Mouse (Mus musculus): ENCODE data around the gene Mst1r. TPM values are rescaled to one million over a fixed set of nuclear protein-coding genes. Genes with fewer than 3 reads are reported as not detected.

The Mst1r gene
- polyA plus RNA-seq, 1 experiment from 2014 or later, result 2.0 TPM

DNA sequence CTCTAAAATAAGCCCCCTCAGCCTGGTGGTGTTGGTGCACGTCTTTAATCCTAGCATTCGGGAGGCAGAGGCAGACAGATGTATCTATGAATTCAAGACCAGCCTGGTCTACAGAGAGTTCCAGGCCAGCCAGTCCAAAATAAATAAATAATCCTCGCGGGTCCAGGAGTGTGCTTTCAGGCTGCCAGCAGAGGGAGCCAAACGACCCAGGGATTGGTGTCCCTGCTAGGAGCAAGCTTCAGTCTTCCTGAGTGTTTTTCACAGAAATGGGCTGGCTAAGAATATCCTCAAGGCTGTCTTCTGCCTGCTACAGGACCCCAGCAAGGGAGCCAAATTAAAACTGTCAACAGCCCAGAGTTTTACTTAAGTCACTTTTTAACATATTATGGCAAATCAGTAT lies 57.0 kb downstream of the Mst1r start:
- Histone ChIP-seq H3K27ac (no peak overlapping the region), H3K9me3 (replicated peaks) (no peaks in the 10 kb centered on the region), H3K27me3 (no peaks in the 10 kb centered on the region), H3K36me3 (peaks cover 28% of the 10 kb centered on the region; the same call in 1 of the 2 replicates), H3K4me1 (peaks cover 12% of the 10 kb centered on the region), H3K4me3 (no peak overlapping the region), H3K9ac (no peak overlapping the region), H3K4me2 (replicated peaks) (no peak overlapping the region)
- no peak for ATAC-seq (ENCODE audit: low FRiP score)
- WGBS, result 28% methylated on average over 5 of the region's 5 CpGs

GRCm38 (mm10) chr9:107964681-107965080 lies 58.0 kb downstream of the Mst1r start:
- no peaks in the 10 kb centered on the region for H3K9me3 ChIP-seq (replicated peaks)
- no peaks in the 10 kb centered on the region for H3K27me3 ChIP-seq
- H3K4me3 ChIP-seq, result no peak overlapping the region
- WGBS, result 91% methylated on average over 9 of the region's 9 CpGs
- H3K27ac ChIP-seq, result no peak overlapping the region
- no peak overlapping the region for H3K9ac ChIP-seq
- no peak for ATAC-seq (ENCODE audit: low FRiP score)
- H3K4me1 ChIP-seq, result peaks cover 12% of the 10 kb centered on the region
- H3K4me2 ChIP-seq (replicated peaks), result no peak overlapping the region
- peaks cover 33% of the 10 kb centered on the region for H3K36me3 ChIP-seq

DNA sequence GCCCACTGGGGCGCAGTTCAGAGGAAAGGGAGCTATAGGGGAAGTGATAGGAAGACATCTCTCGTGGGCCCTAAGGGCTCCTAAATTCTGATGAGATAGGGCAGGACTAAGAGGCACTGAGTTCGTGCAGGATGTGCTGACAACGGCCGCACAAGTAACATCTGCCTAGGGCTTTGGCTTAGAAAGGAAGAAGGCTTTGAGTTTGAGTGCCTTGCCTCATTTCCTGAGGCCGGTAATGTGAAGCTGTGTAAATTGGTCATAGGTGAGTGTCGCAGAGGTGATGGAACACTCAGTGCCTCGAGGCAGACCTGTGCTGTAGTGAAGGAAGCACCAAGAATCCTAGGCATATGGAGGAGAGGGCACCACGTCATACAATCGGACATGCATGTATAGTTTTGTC lies 60.0 kb downstream of the Mst1r start:
- H3K27me3 ChIP-seq, result no peaks in the 10 kb centered on the region
- H3K4me3 ChIP-seq, result no peak overlapping the region
- WGBS, result 94% methylated on average over 10 of the region's 10 CpGs
- no peaks in the 10 kb centered on the region for H3K9me3 ChIP-seq (replicated peaks)
- no peak overlapping the region for H3K27ac ChIP-seq
- H3K9ac ChIP-seq, result 0 out of 2 replicates have a peak overlapping the region, but pooled peaks have one; percentile 13
- H3K4me1 ChIP-seq, result peaks cover 3% of the 10 kb centered on the region; the same call in 1 of the 2 replicates
- ATAC-seq (ENCODE audit: low FRiP score), result no peak
- H3K4me2 ChIP-seq (replicated peaks), result no peak overlapping the region
- peaks cover 42% of the 10 kb centered on the region for H3K36me3 ChIP-seq

- no peaks in the 10 kb centered on the region for H3K27me3 ChIP-seq
- WGBS, result 90% methylated on average over 6 of the region's 6 CpGs
- no peak overlapping the region for H3K4me2 ChIP-seq (replicated peaks)
- no peak overlapping the region for H3K9ac ChIP-seq
- H3K36me3 ChIP-seq, result peaks cover 35% of the 10 kb centered on the region
- ATAC-seq (ENCODE audit: low FRiP score), result no peak
- no peaks in the 10 kb centered on the region for H3K4me1 ChIP-seq
- no peak overlapping the region for H3K4me3 ChIP-seq
- H3K27ac ChIP-seq, result no peak overlapping the region
- no peaks in the 10 kb centered on the region for H3K9me3 ChIP-seq (replicated peaks)
Measured at GRCm38 (mm10) chr9:107967437-107967836, 60.8 kb downstream of the Mst1r start.

GRCm38 (mm10) chr9:107968531-107968930 lies 61.9 kb downstream of the Mst1r start:
- no peak for ATAC-seq (ENCODE audit: low FRiP score)

More at GRCm38 (mm10) chr9:107968531-107968930, 61.9 kb downstream of the Mst1r start:
- Histone ChIP-seq H3K9ac (no peak overlapping the region), H3K27me3 (no peaks in the 10 kb centered on the region), H3K4me1 (no peaks in the 10 kb centered on the region), H3K4me3 (no peak overlapping the region), H3K9me3 (replicated peaks) (no peaks in the 10 kb centered on the region), H3K27ac (no peak overlapping the region), H3K4me2 (replicated peaks) (no peak overlapping the region), H3K36me3 (peaks cover 26% of the 10 kb centered on the region)
- 92% methylated on average over 7 of the region's 7 CpGs for WGBS

Other genes with a start within 250 kb of the Mst1r start
- gene Slc38a3, start 237.3 kb upstream of the Mst1r start, polyA plus RNA-seq (2016; fragmentation: Nextera tagmentation; extraction: Ambion mirVana), result 12.5 and 12.9 TPM in 2 replicates
- gene Gnat1, start 227.2 kb upstream of the Mst1r start, polyA plus RNA-seq (2016; fragmentation: Nextera tagmentation; extraction: Ambion mirVana), result 1.4 and 2.6 TPM in 2 replicates
- gene Sema3f, start 196.4 kb upstream of the Mst1r start, polyA plus RNA-seq (2016; fragmentation: Nextera tagmentation; extraction: Ambion mirVana), result 26.8 and 28.3 TPM in 2 replicates
- gene Rbm5, start 135.9 kb upstream of the Mst1r start, polyA plus RNA-seq (2016; fragmentation: Nextera tagmentation; extraction: Ambion mirVana), result 260 and 271 TPM in 2 replicates
- gene Rbm6, start 33.6 kb upstream of the Mst1r start, polyA plus RNA-seq (2016; fragmentation: Nextera tagmentation; extraction: Ambion mirVana), result 125 and 135 TPM in 2 replicates
- 17.1 and 20.1 TPM in 2 replicates for gene Mon1a, start 18.7 kb upstream of the Mst1r start, polyA plus RNA-seq (2016; fragmentation: Nextera tagmentation; extraction: Ambion mirVana)
- not detected in 2 replicates for gene Actl11, start 21.6 kb downstream of the Mst1r start, polyA plus RNA-seq (2016; fragmentation: Nextera tagmentation; extraction: Ambion mirVana)
- 7.3 and 7.9 TPM in 2 replicates for gene Camkv, start 28.8 kb downstream of the Mst1r start, polyA plus RNA-seq (2016; fragmentation: Nextera tagmentation; extraction: Ambion mirVana)
- gene Traip, start 43.3 kb downstream of the Mst1r start, polyA plus RNA-seq (2016; fragmentation: Nextera tagmentation; extraction: Ambion mirVana), result 15.8 and 17.4 TPM in 2 replicates
- gene Uba7, start 68.6 kb downstream of the Mst1r start, polyA plus RNA-seq (2016; fragmentation: Nextera tagmentation; extraction: Ambion mirVana), result 11.5 and 12.7 TPM in 2 replicates
- 3.2 and 3.3 TPM in 2 replicates for gene Gm20661, start 76.2 kb downstream of the Mst1r start, polyA plus RNA-seq (2016; fragmentation: Nextera tagmentation; extraction: Ambion mirVana)
- 51.0 and 52.6 TPM in 2 replicates for gene Inka1, start 79.0 kb downstream of the Mst1r start, polyA plus RNA-seq (2016; fragmentation: Nextera tagmentation; extraction: Ambion mirVana)
- gene Cdhr4, start 85.6 kb downstream of the Mst1r start, polyA plus RNA-seq (2016; fragmentation: Nextera tagmentation; extraction: Ambion mirVana), result 5.5 and 5.7 TPM in 2 replicates
- gene Gm20662, start 89.5 kb downstream of the Mst1r start, polyA plus RNA-seq (2016; fragmentation: Nextera tagmentation; extraction: Ambion mirVana), result 0.13 TPM in 1 of 2 replicates, not detected in the other
- gene Ip6k1, start 95.6 kb downstream of the Mst1r start, polyA plus RNA-seq (2016; fragmentation: Nextera tagmentation; extraction: Ambion mirVana), result 100 and 102 TPM in 2 replicates
- gene Gmppb, start 142.4 kb downstream of the Mst1r start, polyA plus RNA-seq (2016; fragmentation: Nextera tagmentation; extraction: Ambion mirVana), result 21.9 and 25.0 TPM in 2 replicates
- 3.9 TPM in 2 replicates for gene Amigo3, start 146.3 kb downstream of the Mst1r start, polyA plus RNA-seq (2016; fragmentation: Nextera tagmentation; extraction: Ambion mirVana)
- gene Mst1, start 173.6 kb downstream of the Mst1r start, polyA plus RNA-seq (2016; fragmentation: Nextera tagmentation; extraction: Ambion mirVana), result 0.31 and 0.72 TPM in 2 replicates
- gene Rnf123, start 176.5 kb downstream of the Mst1r start, polyA plus RNA-seq (2016; fragmentation: Nextera tagmentation; extraction: Ambion mirVana), result 39.5 and 40.7 TPM in 2 replicates
- gene Apeh, start 187.7 kb downstream of the Mst1r start, polyA plus RNA-seq (2016; fragmentation: Nextera tagmentation; extraction: Ambion mirVana), result 54.3 and 58.6 TPM in 2 replicates

Measured in hindbrain, embryonic 12.5 days (tissue).